Mouse (Mus musculus) cerebellum, adult 2 months (tissue): ENCODE measurements at regions not wholly inside any gene's neighbourhood (a gene's known extent, or its start where the extent isn't known, plus 50 kb on each side); places are given as distances from the start of the nearest gene placed in this dataset.

Experiments
- CTCF ChIP-seq: fragments of 200-500 bp; IDR thresholded peaks from 2 replicates; pipeline ENCODE4 v1.5.1; 2011; ENCODE audit warnings: low read depth, mild to moderate bottlenecking, control low read depth, low read length, moderate library complexity, borderline replicate concordance; ENCODE audit not compliant: insufficient read depth
- POLR2A ChIP-seq: fragments of 200-500 bp; IDR thresholded peaks from 2 replicates; pipeline ENCODE4 v1.6.1; 2011; ENCODE audit warnings: low read length, control low read depth, borderline replicate concordance; ENCODE audit not compliant: insufficient read depth

- TF ChIP-seq POLR2A (no peak), CTCF (no peak)
Measured at GRCm38 (mm10) chr16:49529060-49529459, 170.0 kb upstream of the Ift57 start.
